Mouse (Mus musculus) NIH3T3 (cell line): Measurements from ENCODE around the gene Tex14.

ENCODE experiments used
- DNase-seq: peaks from one replicate; pipeline ENCODE4 v3.0.0-alpha.2; 2012; ENCODE audit warnings: low read depth

Gene Tex14

GRCm38 (mm10) chr11:87404876-87405275, at the start of gene Tex14, which contains the start of gene Rad51c:
Gene Tex14, plus strand, starts transcription at chr11:87405065.
Gene Rad51c, minus strand, starts transcription at chr11:87404954.
- no peak for DNase-seq

- DNase-seq: no peak
Measured at GRCm38 (mm10) chr11:87357317-87358300, 47.3 kb upstream of the Tex14 start.

GRCm38 (mm10) chr11:87358331-87359261, 46.3 kb upstream of the Tex14 start, which contains the start of gene Ppm1e:
Gene Ppm1e, minus strand, starts transcription at chr11:87359023.
- DNase-seq: peak; percentile 72

- DNase-seq: no peak
Measured at GRCm38 (mm10) chr11:87359262-87359612, 45.6 kb upstream of the Tex14 start.

GRCm38 (mm10) chr11:87365120-87365519, 39.7 kb upstream of the Tex14 start:
- no peak for DNase-seq

- no peak for DNase-seq
Measured at GRCm38 (mm10) chr11:87367061-87367460, 37.8 kb upstream of the Tex14 start.

GRCm38 (mm10) chr11:87367865-87368580, 36.8 kb upstream of the Tex14 start:
- no peak for DNase-seq

- no peak for DNase-seq
Measured at GRCm38 (mm10) chr11:87384551-87384950, 20.3 kb upstream of the Tex14 start.

GRCm38 (mm10) chr11:87385676-87386075, 19.2 kb upstream of the Tex14 start:
- DNase-seq: no peak

- DNase-seq: peak; percentile 76
Measured at GRCm38 (mm10) chr11:87393855-87394254, 11.0 kb upstream of the Tex14 start.

GRCm38 (mm10) chr11:87398402-87398801, 6.5 kb upstream of the Tex14 start:
- peak; percentile 14 for DNase-seq

- DNase-seq: peak; percentile 100
Measured at GRCm38 (mm10) chr11:87404111-87404853, 583 bp upstream of the Tex14 start.

GRCm38 (mm10) chr11:87413412-87413811, 8.5 kb downstream of the Tex14 start:
- peak; percentile 56 for DNase-seq

GRCm38 (mm10) chr11:87416120-87416519, 11.3 kb downstream of the Tex14 start:
- no peak for DNase-seq

- DNase-seq: no peak
Measured at GRCm38 (mm10) chr11:87420861-87421260, 16.0 kb downstream of the Tex14 start.

GRCm38 (mm10) chr11:87421760-87422201, 16.9 kb downstream of the Tex14 start:
- no peak for DNase-seq

GRCm38 (mm10) chr11:87422511-87423340, 17.9 kb downstream of the Tex14 start:
- peak; percentile 93 for DNase-seq

- DNase-seq: peak; percentile 66
Measured at GRCm38 (mm10) chr11:87423551-87424325, 18.9 kb downstream of the Tex14 start.

GRCm38 (mm10) chr11:87426121-87426449, 21.2 kb downstream of the Tex14 start:
- DNase-seq: no peak
